Mouse (Mus musculus) liver, embryonic 14.5 days (tissue): Measurements from ENCODE around the gene Coq8a. TPM values are rescaled to one million over a fixed set of nuclear protein-coding genes. Genes with fewer than 3 reads are reported as not detected.

ENCODE experiments used
- ATAC-seq: fragments of 200-750 bp; cut with Nextera tagmentation; 2 replicates; pipeline ENCODE4 v1.8.0; 2017; ENCODE audit warnings: moderate number of reproducible peaks, mild to moderate bottlenecking, moderate library complexity; ENCODE audit not compliant: insufficient read depth
- DNase-seq, 3 experiments: peaks; one replicate each; pipeline ENCODE4 v3.0.0-alpha.2; 2012 to 2013; ENCODE audit warnings: low read depth in 3 of 3, low spot score in 3 of 3
- H3K27ac ChIP-seq: fragments of 300-500 bp; sonication (generic); 2 replicates; pipeline ENCODE4 v1.5.1; 2014; ENCODE audit warnings: moderate library complexity, mild to moderate bottlenecking, control low read depth, inconsistent platforms
- H3K27me3 ChIP-seq: fragments of 300-500 bp; sonication (generic); 2 replicates; pipeline ENCODE4 v1.6.1; 2014; ENCODE audit warnings: mild to moderate bottlenecking, low read length, moderate library complexity; ENCODE audit not compliant: control insufficient read depth, insufficient read depth
- H3K36me3 ChIP-seq: fragments of 300-500 bp; sonication (generic); replicated peaks from 2 replicates; pipeline ENCODE4 v1.6.1; 2014; ENCODE audit warnings: low read depth; ENCODE audit not compliant: control insufficient read depth, insufficient read depth
- H3K4me1 ChIP-seq, 2 experiments: fragments of 200-500 bp in 1 of 2; fragments of 300-500 bp in 1 of 2; sonication (generic) in 1 of 2; replicated peaks; 2 replicates each; pipeline ENCODE4 v1.6.1; 2012 to 2014; ENCODE audit warnings: antibody characterized with exemption in 1 of 2, inconsistent platforms in 1 of 2, low read length in 1 of 2; ENCODE audit not compliant: control insufficient read depth in 2 of 2, insufficient read depth in 2 of 2
- H3K4me2 ChIP-seq: fragments of 300-500 bp; sonication (generic); 2 replicates; pipeline ENCODE4 v1.6.1; 2014; ENCODE audit warnings: low read depth, mild to moderate bottlenecking, control low read depth, moderate library complexity
- H3K4me3 ChIP-seq, 2 experiments: fragments of 200-500 bp in 1 of 2; fragments of 300-500 bp in 1 of 2; sonication (generic) in 1 of 2; 2 replicates each; pipeline ENCODE4 v1.5.1; 2012 to 2014; ENCODE audit warnings: low read depth in 2 of 2, low read length in 2 of 2, mild to moderate bottlenecking in 2 of 2, control low read depth in 1 of 2, inconsistent platforms in 1 of 2, moderate library complexity in 1 of 2; ENCODE audit not compliant: insufficient read depth in 1 of 2
- H3K9ac ChIP-seq: fragments of 300-500 bp; sonication (generic); replicated peaks from 2 replicates; pipeline ENCODE4 v1.6.1; 2014; ENCODE audit warnings: mild to moderate bottlenecking, control low read depth, moderate library complexity
- H3K9me3 ChIP-seq: fragments of 300-500 bp; sonication (generic); 2 replicates; pipeline ENCODE4 v1.6.1; 2016; ENCODE audit warnings: low read length, mixed read lengths; ENCODE audit not compliant: control insufficient read depth
- CTCF ChIP-seq: IDR thresholded peaks from 2 replicates; pipeline ENCODE4 v1.5.1; 2016; ENCODE audit warnings: antibody characterized with exemption, low read depth, control low read depth
- EP300 ChIP-seq: IDR thresholded peaks from 2 replicates; pipeline ENCODE4 v1.6.1; 2016; ENCODE audit warnings: antibody characterized with exemption, low read depth
- WGBS: fragments of 180-500 bp; shearing (Covaris S2); extraction: QIAGEN DNeasy Blood & Tissue Kit; methylation state at CpG from one replicate; pipeline ENCODE4 v1.1.7; 2014; ENCODE audit not compliant: insufficient replicate concordance; 5-methylcytosine and 5-hydroxymethylcytosine counted together
- polyA plus RNA-seq, 2 experiments: library from polyadenylated mRNA; depleted of rRNA in 1 of 2; stranded (reverse) in 1 of 2; unstranded in 1 of 2; fragments of >200 nt; fragmentation: Nextera tagmentation in 1 of 2; extraction: Ambion mirVana in 1 of 2; gene quantifications; 2 replicates each; pipeline versions ENCODE4 v1.2.1 to v1.2.3; 2012 to 2014

Gene Coq8a
- polyA plus RNA-seq, 2 experiments: 3.8 to 14.3 TPM

DNA sequence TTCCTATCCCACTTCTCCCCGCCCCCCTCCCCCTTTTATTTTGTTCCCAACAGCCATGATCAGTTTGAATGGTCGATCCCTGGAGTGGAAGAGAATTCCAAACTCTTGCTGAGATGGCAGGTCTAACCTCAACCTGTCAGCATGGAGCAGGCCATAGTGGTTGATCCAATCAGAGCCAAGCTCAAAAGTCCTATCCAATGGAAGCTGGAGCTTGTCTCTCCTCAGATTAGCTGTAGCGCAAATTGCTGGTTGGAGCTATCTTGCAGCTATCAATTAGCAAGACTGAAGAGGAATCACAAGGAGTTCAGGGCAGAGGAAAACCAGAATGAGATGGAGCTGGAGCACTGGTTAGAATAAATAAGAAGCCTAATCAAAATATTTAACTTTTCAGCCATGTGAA lies 9.0 kb upstream of the Coq8a start:
- no peak overlapping the region for H3K4me3 ChIP-seq
- H3K4me1 ChIP-seq: peaks cover 0 to 5% of the 10 kb centered on the region in 2 experiments; a peak in 2 of 4 replicates
- TF ChIP-seq CTCF (no peak), EP300 (no peak)
- 55% methylated on average over 3 of the region's 3 CpGs for WGBS
- H3K9ac ChIP-seq: no peak overlapping the region
- no peaks in the 10 kb centered on the region for H3K9me3 ChIP-seq
- H3K4me2 ChIP-seq: no peak overlapping the region
- H3K27me3 ChIP-seq: no peaks in the 10 kb centered on the region
- H3K36me3 ChIP-seq: no peaks in the 10 kb centered on the region
- no peak for DNase-seq
- H3K27ac ChIP-seq: no peak overlapping the region
- no peak for ATAC-seq

DNA sequence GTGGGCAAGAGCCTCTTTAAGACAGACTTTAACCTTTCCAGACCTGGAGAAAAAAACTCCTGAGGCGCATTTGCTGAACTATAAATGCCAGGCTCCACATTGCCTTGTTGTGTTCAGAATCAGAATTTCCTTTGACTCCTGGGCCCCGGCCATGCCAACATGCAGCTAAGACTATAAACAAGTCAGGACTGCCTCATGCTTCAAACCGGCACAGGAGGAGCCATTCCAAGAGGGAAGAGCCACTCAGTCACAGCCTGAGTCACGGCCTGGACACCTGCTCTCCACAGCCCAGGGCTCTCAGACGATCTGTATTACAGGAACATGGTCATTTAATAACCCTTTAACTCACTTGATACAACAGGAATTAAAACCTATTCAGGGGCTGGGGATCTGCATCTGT lies 1.3 kb upstream of the Coq8a start:
- no peak overlapping the region for H3K9ac ChIP-seq
- no peak for ATAC-seq
- H3K4me2 ChIP-seq: no peak overlapping the region
- TF ChIP-seq CTCF (no peak), EP300 (no peak)
- H3K9me3 ChIP-seq: no peaks in the 10 kb centered on the region
- H3K27ac ChIP-seq: no peak overlapping the region
- WGBS: 64% methylated on average over 5 of the region's 5 CpGs
- no peak for DNase-seq
- H3K4me1 ChIP-seq: peaks cover 4 to 5% of the 10 kb centered on the region in 2 experiments; a peak in 3 of 4 replicates
- no peaks in the 10 kb centered on the region for H3K27me3 ChIP-seq
- H3K36me3 ChIP-seq: no peaks in the 10 kb centered on the region
- no peak overlapping the region for H3K4me3 ChIP-seq

DNA sequence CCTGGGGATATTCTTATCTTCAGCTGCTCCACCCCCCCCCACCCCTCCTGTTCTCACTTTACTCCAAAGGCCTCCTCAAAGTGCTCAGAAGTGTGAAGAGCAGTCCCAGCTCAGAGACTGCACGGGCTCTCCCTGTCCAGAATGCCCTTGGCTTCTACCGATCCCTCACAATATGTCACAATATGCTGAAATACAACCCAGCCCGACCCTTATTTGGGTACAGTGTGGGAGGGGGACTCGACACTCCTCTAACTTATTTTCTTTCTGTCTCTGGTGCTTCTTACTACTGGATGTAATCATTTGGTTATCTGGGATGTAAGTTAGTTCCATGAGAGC lies 281 bp upstream of the Coq8a start:
- 37% methylated on average over 4 of the region's 4 CpGs for WGBS
- H3K4me1 ChIP-seq: peaks cover 4 to 10% of the 10 kb centered on the region in 2 experiments
- no peaks in the 10 kb centered on the region for H3K36me3 ChIP-seq
- DNase-seq: no peak
- no peak overlapping the region for H3K27ac ChIP-seq
- H3K9me3 ChIP-seq: no peaks in the 10 kb centered on the region
- no peaks in the 10 kb centered on the region for H3K27me3 ChIP-seq
- H3K4me3 ChIP-seq: no peak overlapping the region
- no peak overlapping the region for H3K4me2 ChIP-seq
- no peak for ATAC-seq
- TF ChIP-seq EP300 (no peak), CTCF (no peak)
- H3K9ac ChIP-seq: no peak overlapping the region

DNA sequence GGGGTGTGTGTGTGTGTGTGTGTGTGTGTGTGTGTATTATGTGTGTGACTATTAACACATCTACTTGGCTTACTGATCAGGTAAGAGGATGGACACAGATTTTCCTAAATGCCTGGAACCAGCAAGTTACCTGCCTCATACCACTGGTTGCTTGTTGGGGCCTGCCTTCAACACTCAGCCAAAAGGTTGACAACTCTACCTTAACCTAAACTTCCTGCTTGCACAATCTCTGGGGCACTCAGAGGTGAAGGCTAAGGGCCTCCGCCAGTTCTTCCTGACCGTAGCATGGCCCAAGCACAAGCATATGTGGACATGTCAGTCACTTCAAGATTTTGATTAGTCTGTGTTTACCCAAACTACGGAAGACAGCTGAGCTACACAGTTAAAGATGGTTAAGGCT lies 1.4 kb downstream of the Coq8a start:
- no peak for DNase-seq
- no peak overlapping the region for H3K4me3 ChIP-seq
- H3K27ac ChIP-seq: no peak overlapping the region
- no peaks in the 10 kb centered on the region for H3K9me3 ChIP-seq
- peaks cover 4 to 17% of the 10 kb centered on the region in 2 experiments for H3K4me1 ChIP-seq
- no peaks in the 10 kb centered on the region for H3K27me3 ChIP-seq
- ATAC-seq: no peak
- H3K4me2 ChIP-seq: no peak overlapping the region
- WGBS: 70% methylated on average over 3 of the region's 3 CpGs
- no peak for TF ChIP-seq EP300
- TF ChIP-seq CTCF: no peak
- no peak overlapping the region for H3K9ac ChIP-seq
- no peaks in the 10 kb centered on the region for H3K36me3 ChIP-seq

DNA sequence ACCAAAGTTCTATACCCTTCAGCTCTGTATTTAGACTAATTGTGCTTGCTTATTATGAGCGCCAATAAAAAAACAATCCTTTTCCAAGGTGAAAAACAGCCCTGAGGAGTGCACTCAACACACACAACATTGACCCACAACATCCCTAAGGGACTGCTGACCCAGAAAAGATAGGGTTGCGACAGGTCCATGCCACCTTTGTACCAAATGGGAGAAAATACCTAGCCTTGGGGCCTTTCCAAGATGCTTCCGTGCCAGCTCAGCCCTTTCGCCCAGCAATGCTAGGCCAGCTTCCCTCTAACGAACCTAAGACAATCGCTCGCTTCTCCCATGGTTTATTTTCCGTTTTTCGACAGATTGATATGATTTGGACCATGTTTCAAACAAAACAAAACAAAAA lies 2.9 kb downstream of the Coq8a start:
- Histone ChIP-seq H3K4me2 (peak overlapping the region; percentile 81), H3K9me3 (no peaks in the 10 kb centered on the region), H3K36me3 (no peaks in the 10 kb centered on the region), H3K4me1 (peaks cover 4 to 17% of the 10 kb centered on the region in 2 experiments), H3K9ac (peak overlapping the region; percentile 65; the same call in 1 of the 2 replicates), H3K27ac (no peak overlapping the region), H3K4me3 (peak overlapping the region in 1 of 2 experiments; percentile 46; a peak in 2 of 4 replicates), H3K27me3 (no peaks in the 10 kb centered on the region)
- 83% methylated on average over 9 of the region's 9 CpGs for WGBS
- no peak for ATAC-seq
- DNase-seq: no peak
- TF ChIP-seq EP300: no peak
- no peak for TF ChIP-seq CTCF
